Mouse (Mus musculus): ENCODE measurements around the gene Dscam.

Gene Dscam

GRCm38 (mm10) chr16:96559796-96560195, 610.8 kb downstream of the Dscam start:
- no peak for DNase-seq (ENCODE audit: low spot score)

GRCm38 (mm10) chr16:96558341-96558740, 612.2 kb downstream of the Dscam start:
- DNase-seq (ENCODE audit: low spot score): no peak

- DNase-seq (ENCODE audit: low spot score): no peak
Observed at GRCm38 (mm10) chr16:96556621-96557020, 613.9 kb downstream of the Dscam start.

GRCm38 (mm10) chr16:96555412-96555811, 615.1 kb downstream of the Dscam start:
- DNase-seq (ENCODE audit: low spot score): no peak

GRCm38 (mm10) chr16:96552680-96553079, 617.9 kb downstream of the Dscam start:
- no peak for DNase-seq (ENCODE audit: low spot score)

GRCm38 (mm10) chr16:96541056-96541455, 629.5 kb downstream of the Dscam start:
- no peak for DNase-seq (ENCODE audit: low spot score)

All from MN1 (cell line).